Mouse (Mus musculus): Measurements from ENCODE around the gene Pck1. TPM values are rescaled to one million over a fixed set of nuclear protein-coding genes. Genes with fewer than 3 reads are reported as not detected.
"Not testable (repeated sequence)": the region's sequence is repeated elsewhere in the genome, so short reads cannot be mapped to it uniquely, and the experiment has no call there.

The Pck1 gene
- 0.51 and 1.6 TPM in 2 replicates for polyA plus RNA-seq (2015; fragmentation: Nextera tagmentation; extraction: Ambion mirVana)

GRCm38 (mm10) chr2:173152436-173153151, at the start of gene Pck1:
Pck1 (plus strand) TSS chr2:173153048.
- DNase-seq (ENCODE audit: low spot score): no peak

- DNase-seq (ENCODE audit: low spot score): no peak
Measured at GRCm38 (mm10) chr2:173106409-173106808, 46.4 kb upstream of the Pck1 start.

- DNase-seq (ENCODE audit: low spot score): peak; percentile 78
Measured at GRCm38 (mm10) chr2:173106889-173107785, 45.7 kb upstream of the Pck1 start.

- no peak for DNase-seq (ENCODE audit: low spot score)
Measured at GRCm38 (mm10) chr2:173108509-173109190, 44.2 kb upstream of the Pck1 start.

GRCm38 (mm10) chr2:173109510-173109909, 43.3 kb upstream of the Pck1 start:
- DNase-seq (ENCODE audit: low spot score): no peak

GRCm38 (mm10) chr2:173110571-173110970, 42.3 kb upstream of the Pck1 start:
- no peak for DNase-seq (ENCODE audit: low spot score)

- not testable (repeated sequence) for DNase-seq (ENCODE audit: low spot score)
Measured at GRCm38 (mm10) chr2:173113796-173114195, 39.1 kb upstream of the Pck1 start.

GRCm38 (mm10) chr2:173119023-173119944, 33.6 kb upstream of the Pck1 start, which contains the start of gene Ctcfl:
Ctcfl (minus strand) TSS chr2:173119525.
- no peak for DNase-seq (ENCODE audit: low spot score)

GRCm38 (mm10) chr2:173120117-173120516, 32.7 kb upstream of the Pck1 start:
- DNase-seq (ENCODE audit: low spot score): not testable (repeated sequence)

GRCm38 (mm10) chr2:173124022-173124735, 28.7 kb upstream of the Pck1 start:
- no peak for DNase-seq (ENCODE audit: low spot score)

GRCm38 (mm10) chr2:173126386-173126785, 26.5 kb upstream of the Pck1 start:
- no peak for DNase-seq (ENCODE audit: low spot score)

- DNase-seq (ENCODE audit: low spot score): no peak
Measured at GRCm38 (mm10) chr2:173129111-173129510, 23.7 kb upstream of the Pck1 start.

GRCm38 (mm10) chr2:173132262-173132661, 20.6 kb upstream of the Pck1 start:
- no peak for DNase-seq (ENCODE audit: low spot score)

- DNase-seq (ENCODE audit: low spot score): no peak
Measured at GRCm38 (mm10) chr2:173132794-173133300, 20.0 kb upstream of the Pck1 start.

GRCm38 (mm10) chr2:173134695-173135094, 18.2 kb upstream of the Pck1 start:
- no peak for DNase-seq (ENCODE audit: low spot score)

- DNase-seq (ENCODE audit: low spot score): no peak
Measured at GRCm38 (mm10) chr2:173138323-173139239, 14.3 kb upstream of the Pck1 start.

- no peak for DNase-seq (ENCODE audit: low spot score)
Measured at GRCm38 (mm10) chr2:173143611-173144010, 9.2 kb upstream of the Pck1 start.

GRCm38 (mm10) chr2:173145808-173146207, 7.0 kb upstream of the Pck1 start:
- no peak for DNase-seq (ENCODE audit: low spot score)

- DNase-seq (ENCODE audit: low spot score): no peak
Measured at GRCm38 (mm10) chr2:173146728-173147127, 6.1 kb upstream of the Pck1 start.

Measured in thymus, postnatal 0 days (tissue).